Mouse (Mus musculus) neural tube, embryonic 11.5 days (tissue): Measurements from ENCODE around the gene Ppp2r5d. TPM values are rescaled to one million over a fixed set of nuclear protein-coding genes. Genes with fewer than 3 reads are reported as not detected.

Experiments
- ATAC-seq: fragments of 200-750 bp; cut with Nextera tagmentation; 2 replicates; pipeline ENCODE4 v1.8.0; 2017; ENCODE audit warnings: moderate number of reproducible peaks, mild to moderate bottlenecking, moderate TSS enrichment, moderate library complexity; ENCODE audit not compliant: insufficient read depth, low FRiP score, low TSS enrichment
- DNase-seq: peaks from one replicate; pipeline ENCODE4 v3.0.0-alpha.2; 2015; ENCODE audit warnings: low spot score
- H3K27ac ChIP-seq: fragments of 300-500 bp; sonication (generic); 2 replicates; pipeline ENCODE4 v1.5.1; 2014; ENCODE audit warnings: low read depth, mild to moderate bottlenecking, low read length
- H3K27me3 ChIP-seq: fragments of 300-500 bp; sonication (generic); 2 replicates; pipeline ENCODE4 v1.6.1; 2014; ENCODE audit warnings: mild to moderate bottlenecking, low read length, mixed read lengths; ENCODE audit not compliant: control insufficient read depth, insufficient read depth
- H3K36me3 ChIP-seq: fragments of 300-500 bp; sonication (generic); 2 replicates; pipeline ENCODE4 v1.6.1; 2014; ENCODE audit warnings: mild to moderate bottlenecking, low read length, moderate library complexity, mixed read lengths; ENCODE audit not compliant: control insufficient read depth, insufficient read depth
- H3K4me1 ChIP-seq: fragments of 300-500 bp; sonication (generic); 2 replicates; pipeline ENCODE4 v1.6.1; 2014; ENCODE audit warnings: low read length, mixed read lengths; ENCODE audit not compliant: control insufficient read depth, insufficient read depth
- H3K4me2 ChIP-seq: fragments of 300-500 bp; sonication (generic); 2 replicates; pipeline ENCODE4 v1.6.1; 2014; ENCODE audit warnings: low read depth, mild to moderate bottlenecking, moderate library complexity
- H3K4me3 ChIP-seq: fragments of 300-500 bp; sonication (generic); 2 replicates; pipeline ENCODE4 v1.5.1; 2014; ENCODE audit warnings: low read depth, low read length
- H3K9ac ChIP-seq: fragments of 300-500 bp; sonication (generic); 2 replicates; pipeline ENCODE4 v1.6.1; 2014; ENCODE audit warnings: mild to moderate bottlenecking, low read length
- H3K9me3 ChIP-seq: fragments of 300-500 bp; sonication (generic); 2 replicates; pipeline ENCODE4 v1.6.1; 2016; ENCODE audit warnings: low read length; ENCODE audit not compliant: control insufficient read depth
- WGBS: fragments of 180-500 bp; shearing (Covaris S2); extraction: QIAGEN DNeasy Blood & Tissue Kit; methylation state at CpG from one replicate; pipeline ENCODE4 v1.1.7; 2014; 5-methylcytosine and 5-hydroxymethylcytosine counted together
- polyA plus RNA-seq: library from polyadenylated mRNA; unstranded; fragments of >200 nt; fragmentation: Nextera tagmentation; extraction: Ambion mirVana; gene quantifications from 2 replicates; pipeline ENCODE4 v1.2.1, GENCODE M21; 2014

Gene Ppp2r5d
- polyA plus RNA-seq, 1 experiment from 2014 or later, result 124 TPM

DNA sequence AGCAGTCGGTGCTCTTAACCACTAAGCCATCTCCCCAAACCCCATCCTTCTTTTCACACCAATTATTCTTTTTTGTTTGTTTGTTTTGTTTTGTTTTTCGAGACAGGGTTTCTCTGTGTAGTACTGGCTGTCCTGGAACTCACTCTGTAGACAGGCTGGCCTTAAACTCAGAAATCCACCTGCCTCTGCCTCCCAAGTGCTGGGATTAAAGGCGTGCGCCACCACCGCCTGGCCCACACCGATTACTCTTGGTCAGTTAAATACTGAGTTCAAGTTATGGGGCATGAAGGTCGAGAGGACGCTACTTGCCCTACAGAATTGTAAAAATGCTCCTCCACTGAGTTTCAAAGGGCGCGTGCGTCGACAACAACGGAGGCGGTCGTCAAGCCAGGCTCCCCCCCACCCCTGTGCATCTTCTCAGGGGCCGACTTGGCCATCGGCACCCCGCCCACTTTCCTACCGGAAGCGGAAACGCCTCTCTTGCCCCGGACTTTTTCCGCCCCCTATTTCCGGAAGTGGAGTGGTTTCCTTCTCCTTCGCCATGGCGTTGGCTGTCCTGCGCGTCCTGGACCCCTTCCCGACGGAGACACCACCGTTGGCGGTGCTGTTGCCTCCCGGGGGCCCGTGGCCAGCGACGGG lies 6.2 kb upstream of the Ppp2r5d start, which contains the start of gene Pex6:
Gene Pex6 (plus strand): TSS at position 505 of the 639 bp plus-strand sequence.
- 0 out of 2 replicates have a peak within 1 kb of the TSS, but pooled peaks have one; percentile 62 for H3K27ac ChIP-seq
- H3K4me3 ChIP-seq, result peak within 1 kb of the TSS; percentile 98
- 8% methylated on average over 36 of the region's 36 CpGs for WGBS
- H3K4me2 ChIP-seq, result peak within 1 kb of the TSS; percentile 99
- no peaks in the 10 kb centered on the region for H3K9me3 ChIP-seq
- H3K27me3 ChIP-seq, result no peaks in the 10 kb centered on the region
- ATAC-seq (peak; percentile 87), DNase-seq (peak; percentile 93)
- peaks cover 4% of the 10 kb centered on the region; the same call in 1 of the 2 replicates for H3K36me3 ChIP-seq
- peaks cover 9% of the 10 kb centered on the region for H3K4me1 ChIP-seq
- peak within 1 kb of the TSS; percentile 90 for H3K9ac ChIP-seq

DNA sequence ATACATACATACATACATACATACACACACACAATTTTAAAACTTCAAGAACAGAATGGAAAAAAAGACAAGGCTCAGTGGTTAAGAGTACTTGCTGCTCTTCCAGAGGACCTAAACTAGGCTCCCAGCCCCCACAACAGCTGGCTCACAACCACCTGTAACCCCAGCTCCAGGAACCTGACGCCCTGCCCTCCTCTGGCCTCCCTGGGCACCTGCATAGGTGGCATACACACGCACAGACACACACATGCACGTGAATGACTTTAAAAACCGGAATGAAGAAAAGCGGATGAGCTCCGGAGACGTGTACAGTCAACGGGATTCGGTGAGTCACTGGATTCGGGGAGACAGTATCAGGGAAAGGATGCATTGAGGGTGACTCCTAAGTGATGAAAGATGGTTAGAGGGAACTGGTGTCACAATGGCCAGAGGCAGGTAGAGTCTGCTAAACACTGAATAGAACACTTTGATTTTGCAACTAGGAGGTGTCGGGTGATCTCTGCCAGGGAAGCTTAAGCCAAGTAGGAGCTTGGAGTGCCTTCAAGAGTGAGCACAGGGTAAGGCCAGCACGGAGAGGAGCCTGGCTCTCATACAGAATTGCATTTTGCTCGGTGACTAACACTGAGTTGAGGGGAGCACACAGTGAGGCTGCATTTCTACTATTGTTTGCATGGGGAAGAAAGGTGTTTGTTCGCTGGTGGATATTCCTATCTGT lies 1.6 kb upstream of the Ppp2r5d start:
- 92% methylated on average over 14 of the region's 14 CpGs for WGBS
- peaks cover 17% of the 10 kb centered on the region for H3K4me1 ChIP-seq
- DNase-seq (no peak), ATAC-seq (no peak)
- no peak overlapping the region for H3K27ac ChIP-seq
- H3K4me2 ChIP-seq, result no peak overlapping the region
- H3K9ac ChIP-seq, result no peak overlapping the region
- no peaks in the 10 kb centered on the region for H3K27me3 ChIP-seq
- H3K4me3 ChIP-seq, result no peak overlapping the region
- no peaks in the 10 kb centered on the region for H3K36me3 ChIP-seq
- H3K9me3 ChIP-seq, result no peaks in the 10 kb centered on the region

DNA sequence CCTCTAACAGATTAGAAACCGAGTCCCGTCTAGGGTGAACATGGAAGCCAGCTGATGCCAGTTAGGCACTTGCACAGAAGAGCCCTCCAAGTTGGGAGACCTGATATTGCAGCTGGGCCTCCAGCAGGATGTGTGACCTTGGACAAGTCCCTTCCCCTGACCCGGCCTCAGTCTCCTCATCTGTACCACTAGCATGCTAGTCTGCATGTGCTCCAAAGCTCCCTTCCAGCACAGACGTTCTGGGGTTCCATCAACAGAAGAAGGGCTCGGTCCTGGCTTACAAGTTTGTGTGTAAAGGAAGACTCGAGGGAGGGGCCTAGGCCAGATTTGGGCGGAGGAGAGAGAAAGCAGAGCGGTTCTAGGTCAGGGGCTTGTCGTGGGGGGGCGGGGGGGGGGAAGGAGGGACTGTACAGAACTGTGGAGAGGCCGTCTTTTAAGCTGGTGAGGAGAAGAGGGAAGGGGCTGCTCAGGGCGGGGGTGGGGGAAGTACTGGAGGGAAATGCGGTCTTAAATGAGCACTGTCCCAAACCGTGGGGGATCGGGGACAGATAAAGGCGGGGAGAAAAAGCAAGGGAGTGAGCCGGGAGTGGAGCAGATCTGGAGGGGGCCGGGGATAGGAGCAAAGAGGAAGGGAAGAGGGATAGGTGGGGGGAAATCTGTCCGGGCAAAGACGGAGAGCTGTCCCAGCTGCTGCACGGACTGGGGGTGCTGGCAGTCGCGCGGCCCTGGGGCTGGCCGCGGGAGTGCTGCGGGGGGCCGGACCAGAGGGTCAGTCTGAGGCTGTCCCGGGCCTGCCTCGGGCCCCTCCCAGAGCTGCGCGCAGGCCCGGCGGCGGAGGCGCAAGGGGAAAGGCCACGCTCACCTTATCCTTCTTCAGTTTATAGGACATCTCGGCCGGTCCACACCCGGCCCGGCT lies 682 bp downstream of the Ppp2r5d start:
- H3K27me3 ChIP-seq, result no peaks in the 10 kb centered on the region
- peak overlapping the region; percentile 69 for H3K27ac ChIP-seq
- peak; percentile 81 for ATAC-seq

DNA sequence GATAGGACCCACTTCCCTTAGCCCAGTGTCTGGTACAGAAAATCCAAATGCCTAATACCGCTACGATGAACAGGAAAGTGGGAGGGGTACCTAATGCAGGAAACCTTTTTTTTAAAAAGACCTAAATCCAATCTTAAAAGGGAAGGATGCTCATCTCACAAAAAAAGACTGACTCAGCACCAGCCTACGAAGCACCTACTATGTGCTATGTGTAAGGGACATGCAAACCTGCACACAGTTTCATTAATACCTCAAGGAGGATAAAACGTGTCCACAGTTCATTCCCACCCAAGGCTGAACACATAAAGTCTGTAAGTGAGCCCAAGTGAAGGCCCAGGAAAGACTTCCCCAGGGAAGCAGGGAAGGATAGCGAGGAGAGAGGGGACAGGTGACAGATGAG lies 2.4 kb downstream of the Ppp2r5d start:
- Histone ChIP-seq H3K27me3 (no peaks in the 10 kb centered on the region), H3K9me3 (no peaks in the 10 kb centered on the region), H3K27ac (no peak overlapping the region), H3K4me1 (peaks cover 17% of the 10 kb centered on the region), H3K36me3 (no peaks in the 10 kb centered on the region; the same call in 1 of the 2 replicates), H3K9ac (peak overlapping the region; percentile 39; the same call in 1 of the 2 replicates), H3K4me3 (no peak overlapping the region; the same call in 1 of the 2 replicates), H3K4me2 (no peak overlapping the region)
- 87% methylated on average over 5 of the region's 5 CpGs for WGBS
- no peak for DNase-seq
- no peak for ATAC-seq

More for the DNA sequence above, 682 bp downstream of the Ppp2r5d start:
- H3K4me2 ChIP-seq, result peak overlapping the region; percentile 76
- no peaks in the 10 kb centered on the region for H3K36me3 ChIP-seq
- peaks cover 17% of the 10 kb centered on the region for H3K4me1 ChIP-seq
- peak overlapping the region; percentile 76 for H3K4me3 ChIP-seq
- no peaks in the 10 kb centered on the region for H3K9me3 ChIP-seq
- peak overlapping the region; percentile 73 for H3K9ac ChIP-seq
- no peak for DNase-seq
- WGBS, result 7% methylated on average over 39 of the region's 41 CpGs

DNA sequence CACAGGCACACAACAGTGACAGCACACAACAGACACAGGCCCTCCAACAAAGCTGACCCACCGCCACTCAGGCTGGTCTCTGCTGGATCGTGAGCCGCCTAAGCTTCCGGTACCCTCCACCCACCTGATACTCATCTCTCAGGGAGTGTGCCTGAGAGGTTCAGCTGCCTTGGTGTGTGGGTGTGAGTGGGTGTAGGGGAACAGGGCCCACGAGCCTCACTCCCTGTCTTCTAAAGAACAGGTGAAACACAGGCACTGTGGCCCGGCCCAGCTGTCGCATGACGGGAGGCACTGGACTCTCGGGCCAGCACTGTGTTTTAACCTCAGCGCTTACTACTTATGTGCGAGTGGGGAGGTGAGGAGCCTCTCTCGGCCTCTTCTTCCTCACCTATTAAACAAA lies 2.8 kb downstream of the Ppp2r5d start:
- Histone ChIP-seq H3K4me2 (no peak overlapping the region), H3K4me1 (peaks cover 17% of the 10 kb centered on the region), H3K36me3 (no peaks in the 10 kb centered on the region; the same call in 1 of the 2 replicates), H3K27ac (no peak overlapping the region), H3K9ac (no peak overlapping the region), H3K4me3 (no peak overlapping the region), H3K27me3 (no peaks in the 10 kb centered on the region), H3K9me3 (no peaks in the 10 kb centered on the region)
- no peak for ATAC-seq
- 92% methylated on average over 12 of the region's 12 CpGs for WGBS
- no peak for DNase-seq

DNA sequence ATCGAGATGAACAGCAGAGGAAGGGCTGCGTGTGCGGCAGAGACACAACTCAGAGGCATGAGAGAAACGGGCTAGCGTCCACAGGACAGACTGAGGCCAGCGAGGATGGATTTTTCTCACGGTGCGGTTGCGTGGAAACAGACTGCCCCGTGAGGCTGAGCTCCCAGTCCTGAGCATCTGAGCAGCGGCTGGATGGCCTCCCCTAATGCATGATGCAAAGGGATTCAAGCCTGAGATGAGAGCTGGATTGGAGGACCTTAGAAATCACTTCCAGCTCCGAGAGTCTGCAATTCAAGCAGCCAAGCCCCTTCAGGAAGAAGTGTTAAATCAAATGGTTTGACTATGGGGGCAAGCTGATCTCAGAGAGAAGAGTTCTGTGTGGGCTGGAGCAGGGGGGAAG lies 3.4 kb downstream of the Ppp2r5d start:
- no peaks in the 10 kb centered on the region for H3K9me3 ChIP-seq
- 89% methylated on average over 12 of the region's 12 CpGs for WGBS
- DNase-seq (no peak), ATAC-seq (no peak)
- H3K27me3 ChIP-seq, result no peaks in the 10 kb centered on the region
- no peak overlapping the region for H3K4me3 ChIP-seq
- peaks cover 17% of the 10 kb centered on the region for H3K4me1 ChIP-seq
- H3K9ac ChIP-seq, result no peak overlapping the region; the same call in 1 of the 2 replicates
- H3K36me3 ChIP-seq, result no peaks in the 10 kb centered on the region; the same call in 1 of the 2 replicates
- no peak overlapping the region for H3K27ac ChIP-seq
- H3K4me2 ChIP-seq, result no peak overlapping the region

DNA sequence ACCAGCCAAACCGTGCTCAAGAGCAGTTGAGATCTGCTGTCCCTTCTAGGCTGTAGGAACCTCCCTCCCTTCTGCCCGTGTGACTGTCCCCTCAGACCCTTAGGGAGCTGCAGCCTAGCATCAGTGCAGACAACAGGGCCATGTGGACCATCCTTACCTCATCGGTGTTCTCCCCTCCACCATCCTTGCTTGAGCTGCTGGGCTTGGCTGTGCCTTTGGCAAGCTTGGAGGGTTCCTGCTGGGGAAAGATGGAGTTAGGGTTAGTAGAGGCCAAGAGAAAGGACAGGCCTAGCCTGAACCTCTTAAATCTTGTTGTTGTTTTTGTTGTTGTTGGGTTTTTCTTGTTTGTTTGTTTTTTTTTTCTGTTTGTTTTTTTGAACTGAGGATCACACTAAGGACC lies 5.0 kb downstream of the Ppp2r5d start:
- Histone ChIP-seq H3K27ac (no peak overlapping the region), H3K4me3 (no peak overlapping the region), H3K36me3 (no peaks in the 10 kb centered on the region; the same call in 1 of the 2 replicates), H3K9me3 (no peaks in the 10 kb centered on the region), H3K9ac (no peak overlapping the region), H3K4me2 (no peak overlapping the region), H3K27me3 (no peaks in the 10 kb centered on the region), H3K4me1 (peaks cover 17% of the 10 kb centered on the region)
- WGBS, result 90% methylated on average over 3 of the region's 3 CpGs
- ATAC-seq, result no peak
- no peak for DNase-seq

DNA sequence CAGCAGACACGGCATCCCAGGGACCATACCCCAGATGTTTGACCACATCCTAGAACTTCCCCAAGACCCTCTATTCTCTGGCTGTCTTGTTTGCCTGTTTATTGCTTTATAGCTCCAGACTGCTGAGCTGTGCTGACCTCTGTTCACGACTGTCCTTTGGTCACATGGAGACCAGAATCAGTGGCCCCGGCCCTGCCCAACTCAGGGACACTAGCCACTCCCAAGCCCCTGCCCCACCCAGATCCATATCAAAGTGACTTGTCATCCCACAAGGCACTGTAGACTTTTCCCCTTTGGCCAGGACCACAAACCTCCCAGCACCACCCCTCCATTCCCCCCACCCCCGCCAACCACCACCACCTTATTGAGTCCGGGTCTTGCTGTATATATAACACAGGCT lies 5.7 kb downstream of the Ppp2r5d start:
- Histone ChIP-seq H3K9ac (no peak overlapping the region), H3K27ac (no peak overlapping the region), H3K27me3 (no peaks in the 10 kb centered on the region), H3K4me3 (no peak overlapping the region), H3K4me1 (peaks cover 17% of the 10 kb centered on the region), H3K4me2 (no peak overlapping the region), H3K9me3 (no peaks in the 10 kb centered on the region), H3K36me3 (no peaks in the 10 kb centered on the region; the same call in 1 of the 2 replicates)
- DNase-seq, result no peak
- no peak for ATAC-seq
- WGBS, result 48% methylated on average over 5 of the region's 5 CpGs
